Mouse (Mus musculus) kidney, adult 2 months (tissue): ENCODE measurements at regions not wholly inside any gene's neighbourhood (a gene's known extent, or its start where the extent isn't known, plus 50 kb on each side); places are given as distances from the start of the nearest gene placed in this dataset.

Source experiments
- DNase-seq: peaks from one replicate; pipeline ENCODE4 v3.0.0; 2021
- H3K27ac ChIP-seq: fragments of 200-500 bp; 2 replicates; pipeline ENCODE4 v1.5.1; 2012; ENCODE audit warnings: low read depth, low read length, control low read depth, inconsistent platforms; ENCODE audit not compliant: insufficient read depth
- H3K27me3 ChIP-seq: fragments of 200-500 bp; replicated peaks from 2 replicates; pipeline ENCODE4 v1.6.1; 2012; ENCODE audit warnings: mild to moderate bottlenecking, moderate library complexity, low read length, inconsistent platforms; ENCODE audit not compliant: control insufficient read depth, insufficient read depth
- H3K36me3 ChIP-seq: fragments of 200-500 bp; 2 replicates; pipeline ENCODE4 v1.6.1; 2012; ENCODE audit warnings: mild to moderate bottlenecking, moderate library complexity, low read length, inconsistent platforms; ENCODE audit not compliant: control insufficient read depth, insufficient read depth
- H3K4me1 ChIP-seq: fragments of 200-500 bp; 2 replicates; pipeline ENCODE4 v1.6.1; 2011; ENCODE audit warnings: low read length; ENCODE audit not compliant: control insufficient read depth, insufficient read depth
- H3K4me3 ChIP-seq: fragments of 200-500 bp; 2 replicates; pipeline ENCODE4 v1.5.1; 2011; ENCODE audit warnings: mild to moderate bottlenecking, low read depth, low read length, control low read depth; ENCODE audit not compliant: insufficient read depth
- CTCF ChIP-seq: fragments of 200-500 bp; conservative IDR thresholded peaks from 2 replicates; pipeline ENCODE4 v1.5.1; 2011; ENCODE audit warnings: low read depth, mild to moderate bottlenecking, control low read depth, low read length, moderate library complexity, mixed read lengths; ENCODE audit not compliant: insufficient read depth, insufficient read length
- POLR2A ChIP-seq: fragments of 200-500 bp; IDR thresholded peaks from one replicate; pipeline ENCODE4 v1.6.1; 2011; ENCODE audit warnings: low read depth, low read length, control low read depth
- WGBS: fragments of 180-500 bp; shearing (Covaris S2); methylation state at CpG from one replicate; pipeline ENCODE4 v1.1.7; 2018; 5-methylcytosine and 5-hydroxymethylcytosine counted together

DNA sequence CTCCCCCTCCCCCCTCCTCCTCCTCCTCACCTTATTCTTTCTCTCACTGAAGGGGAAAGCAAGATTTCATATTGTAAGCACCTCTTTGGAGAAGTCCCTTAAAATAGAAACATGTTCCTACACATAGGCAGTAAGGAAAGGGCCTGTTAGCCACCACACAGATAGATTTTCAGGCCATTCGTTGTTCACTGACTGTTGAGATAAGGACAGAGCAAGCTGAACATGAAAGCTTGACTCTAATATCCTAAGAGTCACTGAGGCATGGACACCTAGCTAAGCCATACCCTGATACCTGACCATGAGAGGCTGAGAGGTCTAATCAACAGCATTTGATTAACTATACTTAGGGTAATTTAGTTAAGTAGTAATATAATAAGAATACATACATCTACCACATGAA, 609.7 kb downstream of the Kcnj2 start:
- 45% methylated on average over 1 of the region's 1 CpGs for WGBS
- TF ChIP-seq CTCF, result no peak
- no peak for TF ChIP-seq POLR2A
- Histone ChIP-seq H3K27ac (no peak overlapping the region), H3K4me1 (no peaks in the 10 kb centered on the region), H3K27me3 (no peaks in the 10 kb centered on the region), H3K4me3 (no peak overlapping the region), H3K36me3 (no peaks in the 10 kb centered on the region)
- no peak for DNase-seq

- TF ChIP-seq POLR2A (no peak), CTCF (no peak)
- H3K36me3 ChIP-seq, result no peaks in the 10 kb centered on the region
- WGBS, result 81% methylated on average over 7 of the region's 7 CpGs
- no peak overlapping the region for H3K4me3 ChIP-seq
- no peaks in the 10 kb centered on the region for H3K4me1 ChIP-seq
- DNase-seq, result no peak
- no peak overlapping the region for H3K27ac ChIP-seq
- no peaks in the 10 kb centered on the region for H3K27me3 ChIP-seq
Measured at GRCm38 (mm10) chr11:111682341-111682740, 616.4 kb downstream of the Kcnj2 start.

GRCm38 (mm10) chr11:111683909-111684308, 617.9 kb downstream of the Kcnj2 start:
- DNase-seq, result no peak
- Histone ChIP-seq H3K27ac (no peak overlapping the region), H3K4me1 (no peaks in the 10 kb centered on the region), H3K4me3 (no peak overlapping the region), H3K36me3 (no peaks in the 10 kb centered on the region), H3K27me3 (no peaks in the 10 kb centered on the region)
- TF ChIP-seq POLR2A, result no peak
- TF ChIP-seq CTCF, result no peak
- WGBS, result 81% methylated on average over 4 of the region's 4 CpGs

DNA sequence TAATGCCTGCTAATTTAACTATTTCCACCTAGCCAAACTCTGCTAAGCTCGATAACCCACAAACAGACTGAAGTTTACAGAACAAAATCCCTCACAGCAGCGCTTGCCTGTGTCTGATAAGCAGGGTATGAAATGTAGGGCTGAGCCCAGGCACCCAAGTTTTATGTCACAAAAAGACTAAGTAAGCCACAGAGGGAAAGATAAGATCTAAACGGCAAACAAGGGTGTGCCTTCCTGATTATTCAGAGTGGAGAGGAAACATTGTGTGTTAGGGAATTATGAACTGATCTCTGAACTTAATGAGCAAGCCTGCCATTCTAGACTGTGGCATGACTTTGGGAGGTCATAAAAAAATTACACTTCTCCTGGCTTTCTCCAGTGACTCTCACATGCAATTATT, 621.8 kb downstream of the Kcnj2 start:
- Histone ChIP-seq H3K4me3 (no peak overlapping the region), H3K27ac (no peak overlapping the region), H3K27me3 (no peaks in the 10 kb centered on the region), H3K36me3 (no peaks in the 10 kb centered on the region), H3K4me1 (no peaks in the 10 kb centered on the region)
- no peak for DNase-seq
- TF ChIP-seq CTCF (no peak), POLR2A (no peak)
- 52% methylated on average over 3 of the region's 3 CpGs for WGBS

- H3K27me3 ChIP-seq, result no peaks in the 10 kb centered on the region
- whole genome bisulfite sequencing, result 70% methylated on average over 6 of the region's 6 CpGs
- H3K36me3 ChIP-seq, result no peaks in the 10 kb centered on the region
- no peak for DNase-seq
- no peak overlapping the region for H3K27ac ChIP-seq
- no peak overlapping the region for H3K4me3 ChIP-seq
- TF ChIP-seq CTCF (no peak), POLR2A (no peak)
- H3K4me1 ChIP-seq, result no peaks in the 10 kb centered on the region
Measured at GRCm38 (mm10) chr11:111688186-111688860, 622.4 kb downstream of the Kcnj2 start.

- Histone ChIP-seq H3K27ac (no peak overlapping the region), H3K4me1 (no peaks in the 10 kb centered on the region), H3K4me3 (no peak overlapping the region), H3K36me3 (no peaks in the 10 kb centered on the region), H3K27me3 (no peaks in the 10 kb centered on the region)
- WGBS, result 69% methylated on average over 2 of the region's 2 CpGs
- TF ChIP-seq POLR2A (no peak), CTCF (no peak)
- DNase-seq, result no peak
Measured at GRCm38 (mm10) chr11:111689899-111690298, 623.9 kb downstream of the Kcnj2 start.

- Histone ChIP-seq H3K4me1 (no peaks in the 10 kb centered on the region), H3K4me3 (no peak overlapping the region), H3K27ac (no peak overlapping the region), H3K36me3 (no peaks in the 10 kb centered on the region), H3K27me3 (no peaks in the 10 kb centered on the region)
- no peak for TF ChIP-seq CTCF
- TF ChIP-seq POLR2A, result no peak
- DNase-seq, result no peak
- 81% methylated on average over 2 of the region's 2 CpGs for WGBS
Measured at GRCm38 (mm10) chr11:111691512-111691911, 625.5 kb downstream of the Kcnj2 start.
